Mouse (Mus musculus) neural tube, embryonic 14.5 days (tissue): ENCODE measurements around the gene Sult1a1. TPM values are rescaled to one million over a fixed set of nuclear protein-coding genes. Genes with fewer than 3 reads are reported as not detected.

Experiments used
- ATAC-seq: fragments of 200-750 bp; cut with Nextera tagmentation; 2 replicates; pipeline ENCODE4 v1.8.0; 2017; ENCODE audit warnings: low read depth, mild to moderate bottlenecking, moderate TSS enrichment, moderate library complexity
- H3K27ac ChIP-seq: fragments of 300-500 bp; sonication (generic); 2 replicates; pipeline ENCODE4 v1.5.1; 2014; ENCODE audit warnings: low read depth, mild to moderate bottlenecking, control low read depth, low read length, moderate library complexity, mixed read lengths
- H3K27me3 ChIP-seq: fragments of 300-500 bp; sonication (generic); 2 replicates; pipeline ENCODE4 v1.6.1; 2014; ENCODE audit warnings: low read length; ENCODE audit not compliant: control insufficient read depth, insufficient read depth
- H3K36me3 ChIP-seq: fragments of 300-500 bp; sonication (generic); 2 replicates; pipeline ENCODE4 v1.6.1; 2014; ENCODE audit warnings: low read length, mixed read lengths; ENCODE audit not compliant: control insufficient read depth, insufficient read depth
- H3K4me1 ChIP-seq: fragments of 300-500 bp; sonication (generic); 2 replicates; pipeline ENCODE4 v1.6.1; 2014; ENCODE audit warnings: low read length; ENCODE audit not compliant: control insufficient read depth, insufficient read depth
- H3K4me2 ChIP-seq: fragments of 300-500 bp; sonication (generic); 2 replicates; pipeline ENCODE4 v1.6.1; 2014; ENCODE audit warnings: mild to moderate bottlenecking, low read depth, low read length, control low read depth
- H3K4me3 ChIP-seq: fragments of 300-500 bp; sonication (generic); 2 replicates; pipeline ENCODE4 v1.5.1; 2014; ENCODE audit warnings: low read depth, low read length, control low read depth, mixed read lengths
- H3K9ac ChIP-seq: fragments of 300-500 bp; sonication (generic); replicated peaks from 2 replicates; pipeline ENCODE4 v1.6.1; 2014; ENCODE audit warnings: low read depth, mild to moderate bottlenecking, control low read depth, low read length, mixed read lengths
- H3K9me3 ChIP-seq: fragments of 300-500 bp; sonication (generic); 2 replicates; pipeline ENCODE4 v1.6.1; 2016; ENCODE audit warnings: low read length; ENCODE audit not compliant: control insufficient read depth
- WGBS: fragments of 180-500 bp; shearing (Covaris S2); extraction: QIAGEN DNeasy Blood & Tissue Kit; methylation state at CpG from one replicate; pipeline ENCODE4 v1.1.7; 2014; 5-methylcytosine and 5-hydroxymethylcytosine counted together
- polyA plus RNA-seq: library from polyadenylated mRNA; unstranded; fragments of >200 nt; fragmentation: Nextera tagmentation; extraction: Ambion mirVana; gene quantifications from 2 replicates; pipeline ENCODE4 v1.2.1, GENCODE M21; 2014

Gene Sult1a1
- polyA plus RNA-seq, 1 experiment from 2014 or later: 0.59 TPM

GRCm38 (mm10) chr7:126625807-126626600, 50.2 kb downstream of the Sult1a1 start:
- no peak overlapping the region for H3K27ac ChIP-seq
- H3K9ac ChIP-seq: no peak overlapping the region

GRCm38 (mm10) chr7:126625369-126625768, 50.9 kb downstream of the Sult1a1 start:
- no peak for ATAC-seq
- no peaks in the 10 kb centered on the region for H3K9me3 ChIP-seq
- no peak overlapping the region for H3K4me3 ChIP-seq
- H3K36me3 ChIP-seq: no peaks in the 10 kb centered on the region
- H3K27me3 ChIP-seq: no peaks in the 10 kb centered on the region
- H3K4me2 ChIP-seq: no peak overlapping the region
- no peak overlapping the region for H3K27ac ChIP-seq
- no peaks in the 10 kb centered on the region for H3K4me1 ChIP-seq
- 42% methylated on average over 6 of the region's 6 CpGs for WGBS
- H3K9ac ChIP-seq: no peak overlapping the region

More at GRCm38 (mm10) chr7:126625807-126626600, 50.2 kb downstream of the Sult1a1 start:
- H3K9me3 ChIP-seq: no peaks in the 10 kb centered on the region
- 81% methylated on average over 3 of the region's 3 CpGs for WGBS
- H3K4me1 ChIP-seq: no peaks in the 10 kb centered on the region
- no peaks in the 10 kb centered on the region for H3K27me3 ChIP-seq
- no peak overlapping the region for H3K4me2 ChIP-seq
- no peak for ATAC-seq
- no peaks in the 10 kb centered on the region for H3K36me3 ChIP-seq
- no peak overlapping the region for H3K4me3 ChIP-seq

- Histone ChIP-seq H3K9me3 (no peaks in the 10 kb centered on the region), H3K4me1 (no peaks in the 10 kb centered on the region), H3K27ac (no peak overlapping the region), H3K4me2 (no peak overlapping the region), H3K27me3 (no peaks in the 10 kb centered on the region), H3K4me3 (no peak overlapping the region), H3K36me3 (no peaks in the 10 kb centered on the region), H3K9ac (no peak overlapping the region)
- 77% methylated on average over 16 of the region's 16 CpGs for WGBS
- no peak for ATAC-seq
These were observed 51.5 kb downstream of the Sult1a1 start for GRCm38 (mm10) chr7:126624774-126625173.

- Histone ChIP-seq H3K4me1 (no peaks in the 10 kb centered on the region), H3K27me3 (no peaks in the 10 kb centered on the region), H3K36me3 (no peaks in the 10 kb centered on the region), H3K4me2 (no peak overlapping the region), H3K27ac (no peak overlapping the region), H3K9me3 (no peaks in the 10 kb centered on the region), H3K9ac (no peak overlapping the region), H3K4me3 (no peak overlapping the region)
- WGBS: 100% methylated on average over 1 of the region's 1 CpGs
- ATAC-seq: no peak
These were observed 52.9 kb downstream of the Sult1a1 start for GRCm38 (mm10) chr7:126623381-126623780.

Other genes starting within 250 kb of the Sult1a1 start
- gene Rabep2, start 247.7 kb downstream of the Sult1a1 start, polyA plus RNA-seq: 19.8 and 22.3 TPM in 2 replicates
- 0.79 and 1.1 TPM in 2 replicates for gene Atp2a1, start 213.3 kb downstream of the Sult1a1 start, polyA plus RNA-seq
- 59.5 and 61.1 TPM in 2 replicates for gene Sh2b1, start 201.0 kb downstream of the Sult1a1 start, polyA plus RNA-seq
- 133 and 137 TPM in 2 replicates for gene Tufm, start 189.1 kb downstream of the Sult1a1 start, polyA plus RNA-seq
- 68.5 and 68.9 TPM in 2 replicates for gene Atxn2l, start 173.0 kb downstream of the Sult1a1 start, polyA plus RNA-seq
- gene Eif3c, start 110.0 kb downstream of the Sult1a1 start, polyA plus RNA-seq: 156 and 171 TPM in 2 replicates
- gene Apobr, start 91.5 kb downstream of the Sult1a1 start, polyA plus RNA-seq: 0.06 and 0.70 TPM in 2 replicates
- gene Cln3, start 90.6 kb downstream of the Sult1a1 start, polyA plus RNA-seq: 24.9 and 26.6 TPM in 2 replicates
- not detected in 2 replicates for gene Il27, start 81.5 kb downstream of the Sult1a1 start, polyA plus RNA-seq
- gene Nupr1, start 45.6 kb downstream of the Sult1a1 start, polyA plus RNA-seq: 2.2 and 10.8 TPM in 2 replicates
- gene Sgf29, start 27.1 kb downstream of the Sult1a1 start, polyA plus RNA-seq: 58.0 and 61.5 TPM in 2 replicates
- gene Bola2, start 19.0 kb upstream of the Sult1a1 start, polyA plus RNA-seq: 132 and 140 TPM in 2 replicates
- gene Slx1b, start 19.4 kb upstream of the Sult1a1 start, polyA plus RNA-seq: 11.2 and 13.1 TPM in 2 replicates
- gene Coro1a, start 31.4 kb upstream of the Sult1a1 start, polyA plus RNA-seq: 98.8 and 104 TPM in 2 replicates
- 85.0 and 85.9 TPM in 2 replicates for gene Mapk3, start 83.2 kb upstream of the Sult1a1 start, polyA plus RNA-seq
- 1.8 and 2.4 TPM in 2 replicates for gene Gdpd3, start 89.9 kb upstream of the Sult1a1 start, polyA plus RNA-seq
- gene Ypel3, start 100.5 kb upstream of the Sult1a1 start, polyA plus RNA-seq: 219 and 246 TPM in 2 replicates
- 0.27 and 0.55 TPM in 2 replicates for gene Tbx6, start 105.1 kb upstream of the Sult1a1 start, polyA plus RNA-seq
- 154 and 168 TPM in 2 replicates for gene Ppp4c, start 116.1 kb upstream of the Sult1a1 start, polyA plus RNA-seq
- 50.9 and 64.4 TPM in 2 replicates for gene Fam57b, start 121.2 kb upstream of the Sult1a1 start, polyA plus RNA-seq
- gene 4930451I11Rik, start 155.2 kb upstream of the Sult1a1 start, polyA plus RNA-seq: not detected in 2 replicates
- 18.4 and 20.2 TPM in 2 replicates for gene Doc2a, start 171.0 kb upstream of the Sult1a1 start, polyA plus RNA-seq
- gene Hirip3, start 185.5 kb upstream of the Sult1a1 start, polyA plus RNA-seq: 11.0 and 15.2 TPM in 2 replicates
- gene Ino80e, start 185.9 kb upstream of the Sult1a1 start, polyA plus RNA-seq: 86.7 and 92.4 TPM in 2 replicates
- 28.9 and 36.5 TPM in 2 replicates for gene Taok2, start 208.3 kb upstream of the Sult1a1 start, polyA plus RNA-seq
- 29.4 and 32.2 TPM in 2 replicates for gene Tmem219, start 246.5 kb upstream of the Sult1a1 start, polyA plus RNA-seq